Mouse (Mus musculus): ENCODE measurements at regions not wholly inside any gene's neighbourhood (a gene's known extent, or its start where the extent isn't known, plus 50 kb on each side); places are given as distances from the start of the nearest gene placed in this dataset.

- peak; percentile 29 for DNase-seq (ENCODE audit: low read depth)
These were observed 53.9 kb upstream of the Maml3 start for GRCm38 (mm10) chr3:52158788-52159260.

- peak; percentile 44 for DNase-seq (ENCODE audit: low read depth)
These were observed 56.8 kb upstream of the Maml3 start for GRCm38 (mm10) chr3:52161688-52162087.

DNA sequence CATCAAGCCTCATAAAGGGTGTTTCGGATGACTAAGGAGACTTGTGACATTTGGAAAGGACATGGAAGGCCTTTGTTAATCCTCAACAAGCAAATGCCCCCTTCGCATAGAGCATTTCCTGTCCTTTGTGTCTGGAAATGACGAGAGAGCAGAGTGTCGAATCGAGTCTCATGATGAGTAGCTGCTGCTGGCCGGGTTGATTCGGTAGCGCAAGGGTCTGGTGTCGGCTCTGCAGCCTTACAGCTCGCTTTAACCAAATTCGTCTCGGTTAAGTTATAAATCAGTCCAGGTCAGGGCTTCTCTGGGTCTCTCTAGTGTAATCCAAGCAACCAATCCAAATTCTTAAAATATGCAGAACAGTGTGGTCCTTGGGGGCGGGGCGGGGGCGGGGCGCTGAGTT is 59.1 kb upstream of the Maml3 start:
- DNase-seq (ENCODE audit: low read depth): no peak

DNA sequence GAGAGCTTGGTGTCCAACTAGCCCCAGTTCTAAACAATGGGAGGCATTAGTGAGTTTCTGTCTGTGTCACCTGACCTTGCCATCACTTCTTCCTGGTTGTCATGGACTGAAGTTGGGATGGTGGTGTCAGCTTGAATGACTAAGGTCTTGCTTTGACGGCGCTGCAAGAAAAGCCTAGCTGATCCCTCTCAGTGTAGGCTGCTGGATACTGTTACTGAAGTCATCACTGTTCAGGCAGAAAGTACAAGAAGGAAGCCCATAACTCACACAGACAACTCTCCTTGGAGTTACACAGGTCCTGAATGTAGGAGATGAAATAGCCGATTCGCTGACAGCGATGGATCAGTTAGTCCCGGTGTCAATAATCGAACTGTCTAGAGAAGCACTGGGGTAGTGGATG is 62.5 kb upstream of the Maml3 start:
- no peak for DNase-seq (ENCODE audit: low read depth)

DNA sequence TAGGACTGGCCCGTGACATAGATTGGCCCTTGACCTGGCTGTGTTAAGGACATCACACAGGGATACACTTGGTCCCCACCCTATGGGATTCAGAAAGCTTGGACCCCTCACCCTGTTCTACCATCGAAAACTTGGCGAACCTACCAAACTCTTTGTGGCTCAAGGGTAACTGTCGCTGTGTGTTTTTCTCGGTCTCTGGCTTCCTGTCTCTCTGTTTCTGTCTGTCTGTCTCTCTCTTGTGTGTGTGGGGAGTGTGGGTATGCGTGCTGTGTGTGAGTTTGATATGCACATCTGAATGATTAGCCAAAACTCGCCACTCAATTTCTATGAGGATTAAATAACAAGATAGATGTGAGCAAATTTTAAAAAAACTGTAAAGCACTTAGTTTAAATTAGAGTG is 66.0 kb upstream of the Maml3 start:
- no peak for DNase-seq (ENCODE audit: low read depth)

- no peak for DNase-seq (ENCODE audit: low read depth)
These were observed 66.4 kb upstream of the Maml3 start for GRCm38 (mm10) chr3:52171303-52171702.

- DNase-seq (ENCODE audit: low read depth): peak; percentile 56
These were observed 68.6 kb upstream of the Maml3 start for GRCm38 (mm10) chr3:52173490-52173889.

DNA sequence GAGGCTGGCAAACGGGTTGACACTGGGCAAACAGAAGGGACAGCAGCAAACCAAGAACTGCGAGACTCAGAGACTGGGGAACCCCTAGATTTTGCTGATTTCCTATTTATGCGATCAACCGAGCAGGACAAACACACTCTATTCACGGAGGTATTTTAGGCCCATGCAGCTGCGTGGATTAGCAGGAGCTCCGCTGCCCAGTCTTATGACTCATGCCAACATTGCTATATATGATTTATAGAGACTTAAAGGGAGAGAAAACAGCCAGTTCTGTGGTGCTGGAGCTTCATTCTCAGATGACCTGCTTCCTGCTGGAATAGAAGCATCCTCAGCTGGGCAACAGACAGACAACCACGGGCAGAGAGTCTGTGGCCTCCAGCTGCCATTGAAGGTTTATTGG is 71.2 kb upstream of the Maml3 start:
- DNase-seq (ENCODE audit: low read depth): peak; percentile 85

GRCm38 (mm10) chr3:52178851-52179250 is 74.0 kb upstream of the Maml3 start:
- no peak for DNase-seq (ENCODE audit: low read depth)

DNA sequence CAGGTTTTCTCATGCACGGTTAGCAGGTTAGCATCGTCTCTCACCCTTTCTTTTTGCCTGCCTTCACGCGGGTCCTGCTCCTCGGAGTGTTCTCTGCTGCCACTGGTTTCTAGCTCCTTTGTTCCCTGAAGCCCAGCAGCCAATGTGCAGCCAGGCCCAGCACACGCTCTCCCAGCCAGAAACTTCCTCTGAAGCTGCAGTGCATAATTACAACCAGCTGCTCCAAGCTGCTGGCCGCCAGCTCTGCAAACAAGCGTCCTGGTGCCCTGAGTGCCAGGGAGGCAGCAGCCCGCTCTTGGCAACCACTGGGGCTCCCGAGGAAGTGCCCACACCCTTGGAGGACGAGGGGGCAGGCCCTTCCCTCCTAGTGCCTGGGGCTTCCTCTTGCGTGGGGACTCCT is 74.8 kb upstream of the Maml3 start:
- peak; percentile 76 for DNase-seq (ENCODE audit: low read depth)

GRCm38 (mm10) chr3:52180306-52180705 is 75.4 kb upstream of the Maml3 start:
- DNase-seq (ENCODE audit: low read depth): peak; percentile 75

GRCm38 (mm10) chr3:52180785-52181184 is 75.9 kb upstream of the Maml3 start:
- DNase-seq (ENCODE audit: low read depth): peak; percentile 97

DNA sequence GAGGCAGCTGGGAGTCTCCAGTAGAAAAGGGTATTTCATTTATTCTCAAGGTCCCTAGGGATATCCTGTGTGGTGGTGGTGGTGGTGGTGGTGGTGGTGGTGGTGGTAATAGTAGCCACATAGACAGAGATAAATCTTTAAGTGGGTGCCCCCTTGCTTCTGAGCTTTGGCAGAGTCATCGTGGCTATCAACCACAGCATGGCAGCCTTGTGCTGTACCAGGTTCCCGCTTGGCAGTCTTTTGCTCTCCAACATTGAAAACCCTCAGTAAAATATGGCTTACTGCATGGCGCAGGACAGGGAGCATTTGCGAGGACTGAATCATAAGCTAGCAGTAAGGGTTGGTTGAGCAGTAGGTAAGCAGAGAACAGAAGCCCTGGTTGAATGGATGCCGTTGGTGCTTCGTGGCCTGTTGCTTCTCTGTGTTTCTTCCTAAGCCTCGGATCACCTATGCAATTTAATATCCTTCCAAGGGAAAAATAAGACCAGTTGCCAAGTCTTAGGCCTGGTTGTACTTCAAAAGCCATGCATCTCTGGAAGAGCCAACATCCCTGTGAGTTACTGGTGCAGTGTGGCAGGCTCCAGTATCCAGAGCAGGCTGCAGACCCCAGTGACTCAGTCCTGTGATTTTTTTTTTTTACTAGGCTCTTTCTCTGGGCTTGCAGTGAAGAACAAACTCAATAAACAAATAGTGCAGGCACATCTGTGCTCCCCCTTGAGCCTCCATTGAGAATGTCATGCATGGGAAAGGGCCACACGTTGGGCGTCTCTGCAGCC is 76.6 kb upstream of the Maml3 start:
- peak; percentile 83 for DNase-seq (ENCODE audit: low read depth)

DNA sequence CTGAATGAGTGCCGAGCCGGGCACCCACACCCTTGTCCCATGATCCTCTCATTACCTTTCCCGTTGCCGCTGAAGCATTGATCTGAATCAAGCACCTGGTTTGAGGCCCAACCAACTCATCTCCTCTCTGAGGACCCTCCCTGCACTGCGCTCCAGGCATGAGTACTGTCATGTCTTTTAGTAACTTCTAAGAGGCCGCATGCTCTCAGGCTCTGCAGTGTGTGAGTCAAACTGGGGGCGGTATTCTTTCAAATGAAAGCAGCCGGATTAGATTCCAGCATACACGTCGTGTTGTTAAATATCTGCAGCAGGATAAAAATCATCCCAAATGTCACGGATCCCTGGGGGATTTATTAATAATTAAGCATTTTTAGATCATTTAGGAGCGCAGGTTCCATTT is 79.4 kb upstream of the Maml3 start:
- DNase-seq (ENCODE audit: low read depth): no peak

GRCm38 (mm10) chr3:52185351-52185750 is 80.5 kb upstream of the Maml3 start:
- no peak for DNase-seq (ENCODE audit: low read depth)

GRCm38 (mm10) chr3:52187401-52187801 is 80.7 kb upstream of the Foxo1 start:
- no peak for DNase-seq (ENCODE audit: low read depth)

DNA sequence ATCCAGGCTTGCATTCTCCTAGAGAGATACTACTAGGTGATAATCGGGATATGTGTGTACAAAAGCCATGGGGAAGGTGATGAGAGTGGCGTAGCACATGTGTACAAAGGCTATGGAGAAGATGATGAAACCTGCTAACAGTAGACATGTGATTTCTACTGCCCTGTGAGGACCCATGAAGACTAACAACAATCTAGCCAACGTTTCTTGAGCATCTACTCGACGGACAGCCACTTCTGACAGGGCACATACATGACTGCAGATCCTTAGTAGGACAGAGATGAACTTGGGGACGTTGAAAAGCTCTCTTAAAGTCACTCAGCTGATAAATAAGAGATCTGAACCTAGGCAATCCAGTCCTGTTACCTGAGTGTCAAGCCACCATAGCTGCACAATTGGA is 79.8 kb upstream of the Foxo1 start:
- no peak for DNase-seq (ENCODE audit: low read depth)

DNA sequence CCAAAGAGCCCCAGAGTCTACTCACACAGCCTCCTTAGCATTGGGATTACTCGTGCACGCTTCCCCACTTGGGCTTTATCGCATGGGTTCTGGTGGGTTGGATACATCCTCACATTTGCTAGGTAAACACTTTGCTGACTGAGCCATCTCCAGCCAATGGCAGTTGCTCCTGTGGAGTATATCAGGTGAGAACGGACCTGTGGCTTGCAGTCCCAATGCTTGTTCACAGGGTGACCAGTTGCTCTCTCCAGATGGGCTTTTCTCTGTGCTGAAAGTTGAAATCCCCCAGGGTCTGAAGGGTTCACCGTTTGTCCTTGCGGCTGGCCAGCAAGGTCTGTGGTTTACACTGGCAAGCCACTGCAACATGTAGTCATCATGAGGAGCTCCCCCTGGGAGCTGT is 79.1 kb upstream of the Foxo1 start:
- peak; percentile 29 for DNase-seq (ENCODE audit: low read depth)

- no peak for DNase-seq (ENCODE audit: low read depth)
These were observed 78.1 kb upstream of the Foxo1 start for GRCm38 (mm10) chr3:52190021-52190420.

GRCm38 (mm10) chr3:52193026-52193425 is 75.1 kb upstream of the Foxo1 start:
- no peak for DNase-seq (ENCODE audit: low read depth)

GRCm38 (mm10) chr3:52194216-52194615 is 73.9 kb upstream of the Foxo1 start:
- no peak for DNase-seq (ENCODE audit: low read depth)

- no peak for DNase-seq (ENCODE audit: low read depth)
These were observed 72.7 kb upstream of the Foxo1 start for GRCm38 (mm10) chr3:52195486-52195885.

DNA sequence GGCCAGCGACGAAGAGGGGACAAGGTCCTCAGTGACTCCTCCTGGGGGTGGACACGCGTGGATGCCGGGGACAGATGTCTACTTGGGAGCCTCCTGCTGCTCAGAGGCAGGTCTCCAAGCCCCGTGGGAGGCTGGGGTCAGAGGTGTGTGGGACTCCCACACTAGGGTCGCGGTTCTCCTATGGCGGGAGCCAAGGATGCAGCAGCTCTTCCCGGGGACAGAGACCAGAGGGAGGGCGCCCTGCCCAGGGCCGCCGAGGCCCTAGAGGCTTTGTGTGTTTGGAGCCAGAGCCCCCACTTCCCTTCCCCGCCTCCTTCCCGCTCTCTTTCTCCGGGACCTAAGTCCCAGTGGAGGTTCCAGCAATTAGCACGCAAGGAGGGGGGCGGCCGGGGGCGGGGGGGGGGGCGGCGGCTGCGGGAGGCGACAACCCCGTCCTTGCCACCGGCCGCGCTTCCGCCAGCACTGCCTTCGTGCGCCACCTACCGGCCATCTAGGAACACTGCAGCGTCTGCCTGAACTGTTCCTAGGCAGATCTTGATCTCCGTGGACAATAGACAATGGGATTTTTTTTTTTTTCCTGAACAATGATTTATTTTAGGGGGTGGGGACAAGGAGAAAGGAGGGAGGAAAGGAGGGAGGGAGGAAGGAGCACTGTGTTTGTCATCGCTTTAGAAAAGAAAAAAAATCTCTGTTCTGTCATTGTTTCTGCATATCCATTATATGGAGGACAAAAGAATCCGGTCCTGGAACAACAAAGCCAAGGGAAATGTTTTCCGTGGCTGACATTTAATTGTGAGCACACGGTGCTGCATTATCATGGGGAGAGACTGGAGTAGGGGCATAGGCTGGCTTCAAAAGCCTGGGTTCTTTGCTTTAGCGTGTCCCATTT is 71.8 kb upstream of the Foxo1 start:
- peak; percentile 70 for DNase-seq (ENCODE audit: low read depth)
